Mouse (Mus musculus): ENCODE results near the gene Zfp595.
"Not testable (repeated sequence)": the region's sequence is repeated elsewhere in the genome, so short reads cannot be mapped to it uniquely, and the experiment has no call there.

- not testable (repeated sequence) for TF ChIP-seq POLR2A (IDR thresholded peaks at IDR 0.05; ENCODE audit: low read depth, low read length); CTCF (conservative IDR thresholded peaks at IDR 0.05; ENCODE audit: insufficient read depth, insufficient read length, low read depth, low read length)
Observed at GRCm38 (mm10) chr13:67269383-67270065, 62.8 kb downstream of the Zfp595 start.
